Comparison of ENCODE assay signal across 10 mouse cellular contexts in genomic region chr5:113888186-113888795, GRCm38 (mm10). TPM values are rescaled to one million over a fixed set of nuclear protein-coding genes. Genes with fewer than 3 reads are reported as not detected.
DNase-seq lines count a peak whose midpoint lies in the region; ATAC-seq and TF ChIP-seq lines count a peak whose summit lies in the region.
"Had no signal": no experiment of that assay in that cellular context is flagged by ENCODE, and none has a peak within 500 bp of the region (broad histone marks: within the 10 kb centered on the region; RNA-seq: fewer than 3 reads in every experiment).

No protein-coding gene starts in this region.

- H3K9me3 ChIP-seq in heart, embryonic 16.5 days (replicated peaks; ENCODE audit: control insufficient read depth, low read length): no peaks in the 10 kb centered on the region
- no peaks in the 10 kb centered on the region for H3K9me3 ChIP-seq in neural tube, embryonic 13.5 days
- H3K9me3 ChIP-seq in limb, embryonic 15.5 days: no peaks in the 10 kb centered on the region
- H3K9me3 ChIP-seq: megakaryocyte, embryonic 14.5 days had no signal

- no peak for TF ChIP-seq CTCF in left cerebral cortex, adult 2 months (IDR thresholded peaks at IDR 0.05)

- intact Hi-C loops in left cerebral cortex, adult 2 months (cut with DNase I): no loop called here

- no peaks in the 10 kb centered on the region for H3K36me3 ChIP-seq in heart, embryonic 16.5 days (ENCODE audit: control insufficient read depth, insufficient read depth)
- no peaks in the 10 kb centered on the region for H3K36me3 ChIP-seq in neural tube, embryonic 13.5 days
- H3K36me3 ChIP-seq in limb, embryonic 15.5 days: no peaks in the 10 kb centered on the region

- no peaks in the 10 kb centered on the region for H3K27me3 ChIP-seq in heart, embryonic 16.5 days (ENCODE audit: control insufficient read depth, insufficient read depth, low read length)
- H3K27me3 ChIP-seq in neural tube, embryonic 13.5 days: no peaks in the 10 kb centered on the region
- no peaks in the 10 kb centered on the region for H3K27me3 ChIP-seq in limb, embryonic 15.5 days
- H3K27me3 ChIP-seq: megakaryocyte, embryonic 14.5 days had no signal

- H3K4me1 ChIP-seq in heart, embryonic 16.5 days (ENCODE audit: control insufficient read depth, insufficient read depth, low read length): peaks cover 40% of the 10 kb centered on the region
- H3K4me1 ChIP-seq in neural tube, embryonic 13.5 days (replicated peaks): peaks cover 77% of the 10 kb centered on the region
- peaks cover 43% of the 10 kb centered on the region for H3K4me1 ChIP-seq in limb, embryonic 15.5 days

- H3K4me2 ChIP-seq in heart, embryonic 16.5 days (ENCODE audit: low read depth, low read length): peak overlapping the region; percentile 44; the same call in 1 of the 2 replicates
- H3K4me2 ChIP-seq in neural tube, embryonic 13.5 days: no peak overlapping the region
- no peak overlapping the region for H3K4me2 ChIP-seq in limb, embryonic 15.5 days

- H3K4me3 ChIP-seq in heart, embryonic 16.5 days (ENCODE audit: low read length): no peak overlapping the region
- no peak overlapping the region for H3K4me3 ChIP-seq in neural tube, embryonic 13.5 days
- H3K4me3 ChIP-seq in limb, embryonic 15.5 days: no peak overlapping the region
- no peak overlapping the region for H3K4me3 ChIP-seq in left cerebral cortex, adult 2 months

- WGBS in heart, embryonic 16.5 days: 87% methylated on average over 5 of the region's 5 CpGs
- 87% methylated on average over 5 of the region's 5 CpGs for WGBS in neural tube, embryonic 13.5 days
- 84% methylated on average over 5 of the region's 5 CpGs for WGBS in limb, embryonic 15.5 days

- no peak for ATAC-seq in heart, embryonic 16.5 days (replicated peaks; ENCODE audit: extremely low read depth, insufficient read depth, low FRiP score)
- no peak for ATAC-seq in neural tube, embryonic 13.5 days (ENCODE audit: low read depth)
- no peak for ATAC-seq in limb, embryonic 15.5 days (ENCODE audit: insufficient number of reproducible peaks, low FRiP score, low TSS enrichment, low read depth)

- peak overlapping the region; percentile 85 for H3K27ac ChIP-seq in heart, embryonic 16.5 days (ENCODE audit: low read length)
- H3K27ac ChIP-seq in neural tube, embryonic 13.5 days (replicated peaks): peak overlapping the region; percentile 77
- peak overlapping the region; percentile 64; the same call in 1 of the 2 replicates for H3K27ac ChIP-seq in limb, embryonic 15.5 days
- H3K27ac ChIP-seq in left cerebral cortex, adult 2 months: no peak overlapping the region

- H3K9ac ChIP-seq in heart, embryonic 16.5 days (ENCODE audit: low read length): peak overlapping the region; percentile 5; the same call in 1 of the 2 replicates
- H3K9ac ChIP-seq in neural tube, embryonic 13.5 days: no peak overlapping the region
- no peak overlapping the region for H3K9ac ChIP-seq in limb, embryonic 15.5 days

- DNase-seq in heart, postnatal 4 days: no peak
- DNase-seq in neural tube, embryonic 10.5 days (ENCODE audit: extremely low spot score, low spot score): no peak
- no peak for DNase-seq in cerebellum, adult 8-10 months
- no peak for DNase-seq in left cerebral cortex, adult 2 months (ENCODE audit: extremely low spot score in 1 of 2, low spot score in 2 of 2)
- DNase-seq in urinary bladder, adult 2 months (ENCODE audit: low spot score): no peak
- DNase-seq: cerebellum, adult 11 months had no signal

RNA-seq across cellular contexts. Expression of gene Coro1c, which starts 20.3 kb away (rescaled TPM):
- 85.9 and 89.0 TPM in 2 replicates for polyA plus RNA-seq in heart, embryonic 16.5 days (2015; fragmentation: Nextera tagmentation; extraction: Ambion mirVana)
- 100 to 1,000 TPM in 1 of 2 experiments, 10 to 100 TPM in 1; 92.4 to 108 TPM for total RNA-seq in heart, postnatal 4 days (2021)
- 183 and 200 TPM in 2 replicates for polyA plus RNA-seq in neural tube, embryonic 13.5 days (2015; fragmentation: Nextera tagmentation; extraction: Ambion mirVana)
- 98.4 and 105 TPM in 2 replicates for polyA plus RNA-seq in limb, embryonic 15.5 days (2015; fragmentation: Nextera tagmentation; extraction: Ambion mirVana)
- total RNA-seq in left cerebral cortex, adult 2 months (2021): 10 to 100 TPM; 77.9 to 84.3 TPM
- polyA plus RNA-seq in urinary bladder, adult 2 months (2012; rRNA removed): 116 and 159 TPM in 2 replicates

RNA-seq across cellular contexts. Expression of gene Selplg, which starts 55.8 kb away (rescaled TPM):
- 10.1 and 29.8 TPM in 2 replicates for polyA plus RNA-seq in heart, embryonic 16.5 days (2015; fragmentation: Nextera tagmentation; extraction: Ambion mirVana)
- total RNA-seq in heart, postnatal 4 days (2021): 1 to 10 TPM; 1.3 to 2.1 TPM
- polyA plus RNA-seq in neural tube, embryonic 13.5 days (2015; fragmentation: Nextera tagmentation; extraction: Ambion mirVana): 1.9 and 2.5 TPM in 2 replicates
- 5.5 and 8.3 TPM in 2 replicates for polyA plus RNA-seq in limb, embryonic 15.5 days (2015; fragmentation: Nextera tagmentation; extraction: Ambion mirVana)
- 10 to 100 TPM; 25.7 to 28.3 TPM for total RNA-seq in left cerebral cortex, adult 2 months (2021)
- 8.2 and 10.4 TPM in 2 replicates for polyA plus RNA-seq in urinary bladder, adult 2 months (2012; rRNA removed)
